Mouse (Mus musculus): ENCODE data around the gene Rpl21. TPM values are rescaled to one million over a fixed set of nuclear protein-coding genes. Genes with fewer than 3 reads are reported as not detected.
A peak's percentile ranks its signal among the peaks of the same experiment; 100 is the strongest.

Gene Rpl21
- total and polyA plus RNA-seq, 3 experiments, result 70.7 to 468 TPM; not detected in 1

DNA sequence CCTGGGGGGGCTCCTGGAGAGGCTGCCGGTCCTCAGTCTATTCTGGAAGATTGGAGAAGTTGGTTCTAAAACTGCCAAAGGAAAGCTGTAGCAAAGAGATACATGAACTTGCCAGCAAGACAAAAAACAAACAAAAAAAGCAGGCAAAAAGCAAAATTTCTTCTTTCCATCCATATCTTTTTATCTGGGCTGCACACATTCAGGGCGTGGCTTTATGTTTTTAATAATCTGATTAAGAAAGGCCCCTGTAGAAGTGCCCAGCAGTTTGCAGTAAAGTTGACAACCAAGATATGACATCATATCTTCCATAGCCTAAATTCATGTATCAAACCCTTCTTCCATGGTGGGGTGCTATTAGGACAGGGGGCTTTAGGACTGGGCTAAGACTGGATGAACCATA is 33.6 kb downstream of the Rpl21 start (continued):
- TF ChIP-seq E2F4 (IDR thresholded peaks at IDR 0.05; ENCODE audit: borderline replicate concordance, low read depth, low read length) (no peak), EP300 (IDR thresholded peaks at IDR 0.05; ENCODE audit: low read depth in 1 of 2, low read length in 2 of 2) (peak; percentile 94 to 95), MEF2A (IDR thresholded peaks at IDR 0.05; ENCODE audit: extremely low read depth, insufficient replicate concordance, low read depth, low read length, poor library complexity, severe bottlenecking) (no peak), POLR2AphosphoS5 (IDR thresholded peaks at IDR 0.05; ENCODE audit: borderline replicate concordance, low read depth, low read length) (no peak), GATA1 (IDR thresholded peaks at IDR 0.05; ENCODE audit: low read depth, low read length) (peak; percentile 96), USF1 (IDR thresholded peaks at IDR 0.05; ENCODE audit: low read depth, low read length) (no peak), SMC3 (IDR thresholded peaks at IDR 0.05; ENCODE audit: low read depth, low read length) (no peak), JUND (IDR thresholded peaks at IDR 0.05; ENCODE audit: low read depth, low read length) (0 out of 2 replicates have a peak, but pooled peaks have one; percentile 7), MAX (IDR thresholded peaks at IDR 0.05; ENCODE audit: low read length) (no peak), KAT2A (conservative IDR thresholded peaks at IDR 0.05; ENCODE audit: low read depth, low read length) (no peak), TAL1 (IDR thresholded peaks at IDR 0.05; ENCODE audit: low read length) (peak; percentile 77), BHLHE40 (IDR thresholded peaks at IDR 0.05; ENCODE audit: borderline replicate concordance, low read depth, low read length) (peak; percentile 64; the same call in 1 of the 2 replicates), CTCF (IDR thresholded peaks at IDR 0.05 in 2 of 3, conservative IDR thresholded peaks at IDR 0.05 in 1 of 3; ENCODE audit: control insufficient read depth in 1 of 3, insufficient read depth in 1 of 3, low read depth in 2 of 3, low read length in 3 of 3, poor library complexity in 1 of 3, severe bottlenecking in 1 of 3) (no peak), MAZ (IDR thresholded peaks at IDR 0.05; ENCODE audit: low read depth, low read length) (no peak), POLR2AphosphoS2 (IDR thresholded peaks at IDR 0.05; ENCODE audit: low read length) (no peak)

GRCm38 (mm10) chr5:146867246-146867945 is 34.7 kb downstream of the Rpl21 start:
- peak overlapping the region; percentile 84 for H3K27ac ChIP-seq (ENCODE audit: control insufficient read depth, low read depth, low read length)
- peak; percentile 98 for DNase-seq (ENCODE audit: low read depth, low spot score)
- H3K9me3 ChIP-seq (replicated peaks; ENCODE audit: insufficient read depth, low read length), result no peaks in the 10 kb centered on the region
- no peaks in the 10 kb centered on the region for H3K27me3 ChIP-seq (ENCODE audit: control insufficient read depth in 1 of 2, insufficient read depth in 2 of 2, low read length in 2 of 2)
- H3K36me3 ChIP-seq (ENCODE audit: control insufficient read depth in 1 of 2, insufficient read depth in 2 of 2, low read length in 2 of 2), result peaks cover 0 to 17% of the 10 kb centered on the region in 2 experiments; a peak in 2 of 4 replicates
- H3K4me3 ChIP-seq (ENCODE audit: control insufficient read depth in 1 of 2, insufficient read depth in 1 of 2, low read depth in 2 of 2, low read length in 2 of 2), result peak overlapping the region; percentile 39 to 45
- peak overlapping the region; percentile 55 for H3K9ac ChIP-seq (ENCODE audit: control insufficient read depth, low read depth, low read length, poor library complexity, severe bottlenecking)
- H3K79me2 ChIP-seq (ENCODE audit: control insufficient read depth, insufficient read depth, low read length, poor library complexity), result no peaks in the 10 kb centered on the region
- H3K4me1 ChIP-seq (ENCODE audit: control insufficient read depth in 1 of 2, insufficient read depth in 2 of 2, low read length in 2 of 2), result peaks cover 11 to 25% of the 10 kb centered on the region in 2 experiments
- TF ChIP-seq CHD2 (IDR thresholded peaks at IDR 0.05; ENCODE audit: low read length) (peak; percentile 86), GATA1 (IDR thresholded peaks at IDR 0.05; ENCODE audit: low read depth, low read length) (peak; percentile 93), MAFK (IDR thresholded peaks at IDR 0.05; ENCODE audit: borderline replicate concordance, low read depth, low read length) (peak; percentile 43), MYC (IDR thresholded peaks at IDR 0.05; ENCODE audit: low read depth, low read length) (peak; percentile 89), TBP (IDR thresholded peaks at IDR 0.05; ENCODE audit: low read depth, low read length) (peak; percentile 98), ZNF384 (IDR thresholded peaks at IDR 0.05; ENCODE audit: low read depth, low read length) (peak; percentile 40; the same call in 1 of the 2 replicates), UBTF (IDR thresholded peaks at IDR 0.05; ENCODE audit: borderline replicate concordance, insufficient read depth, low read depth, low read length) (no peak), RCOR1 (IDR thresholded peaks at IDR 0.05; ENCODE audit: low read depth, low read length) (peak; percentile 98), ELF1 (IDR thresholded peaks at IDR 0.05; ENCODE audit: low read depth, low read length) (peak; percentile 55), CHD1 (IDR thresholded peaks at IDR 0.05; ENCODE audit: low read depth, low read length) (peak; percentile 52; the same call in 1 of the 2 replicates), EP300 (IDR thresholded peaks at IDR 0.05; ENCODE audit: low read depth in 1 of 2, low read length in 2 of 2) (peak; percentile 92 to 98), SMC3 (IDR thresholded peaks at IDR 0.05; ENCODE audit: low read depth, low read length) (no peak), BHLHE40 (IDR thresholded peaks at IDR 0.05; ENCODE audit: borderline replicate concordance, low read depth, low read length) (peak; percentile 95), HCFC1 (IDR thresholded peaks at IDR 0.05; ENCODE audit: low read depth, low read length) (0 out of 2 replicates have a peak, but pooled peaks have one; percentile 39), TCF12 (IDR thresholded peaks at IDR 0.05; ENCODE audit: low read depth, low read length) (peak; percentile 96), USF1 (IDR thresholded peaks at IDR 0.05; ENCODE audit: low read depth, low read length) (peak; percentile 83), GABPA (IDR thresholded peaks at IDR 0.05; ENCODE audit: low read depth, low read length) (no peak), E2F4 (IDR thresholded peaks at IDR 0.05; ENCODE audit: borderline replicate concordance, low read depth, low read length) (peak; percentile 22; the same call in 1 of the 2 replicates), POLR2A (IDR thresholded peaks at IDR 0.05; ENCODE audit: control insufficient read depth in 1 of 2, insufficient read depth in 1 of 2, low read depth in 1 of 2, low read length in 2 of 2, poor library complexity in 1 of 2) (peak; percentile 53 to 60; a peak in 3 of 4 replicates), SIN3A (IDR thresholded peaks at IDR 0.05; ENCODE audit: low read length) (peak; percentile 88), JUND (IDR thresholded peaks at IDR 0.05; ENCODE audit: low read depth, low read length) (no peak; the same call in 1 of the 2 replicates), ZC3H11A (IDR thresholded peaks at IDR 0.05; ENCODE audit: low read depth, low read length) (no peak), ETS1 (IDR thresholded peaks at IDR 0.05; ENCODE audit: low read depth, low read length) (peak; percentile 98), MAZ (IDR thresholded peaks at IDR 0.05; ENCODE audit: low read depth, low read length) (peak; percentile 96), POLR2AphosphoS5 (IDR thresholded peaks at IDR 0.05; ENCODE audit: borderline replicate concordance, low read depth, low read length) (no peak), MAX (IDR thresholded peaks at IDR 0.05; ENCODE audit: low read length) (peak; percentile 94)
